Mouse (Mus musculus) right cerebral cortex, postnatal 10 days (tissue): Measurements from ENCODE around the gene Nedd9.

Experiments
- DNase-seq, 2 experiments: peaks; one replicate each; pipeline ENCODE4 v3.0.0; 2021; ENCODE audit warnings: low spot score in 2 of 2

The Nedd9 gene

DNA sequence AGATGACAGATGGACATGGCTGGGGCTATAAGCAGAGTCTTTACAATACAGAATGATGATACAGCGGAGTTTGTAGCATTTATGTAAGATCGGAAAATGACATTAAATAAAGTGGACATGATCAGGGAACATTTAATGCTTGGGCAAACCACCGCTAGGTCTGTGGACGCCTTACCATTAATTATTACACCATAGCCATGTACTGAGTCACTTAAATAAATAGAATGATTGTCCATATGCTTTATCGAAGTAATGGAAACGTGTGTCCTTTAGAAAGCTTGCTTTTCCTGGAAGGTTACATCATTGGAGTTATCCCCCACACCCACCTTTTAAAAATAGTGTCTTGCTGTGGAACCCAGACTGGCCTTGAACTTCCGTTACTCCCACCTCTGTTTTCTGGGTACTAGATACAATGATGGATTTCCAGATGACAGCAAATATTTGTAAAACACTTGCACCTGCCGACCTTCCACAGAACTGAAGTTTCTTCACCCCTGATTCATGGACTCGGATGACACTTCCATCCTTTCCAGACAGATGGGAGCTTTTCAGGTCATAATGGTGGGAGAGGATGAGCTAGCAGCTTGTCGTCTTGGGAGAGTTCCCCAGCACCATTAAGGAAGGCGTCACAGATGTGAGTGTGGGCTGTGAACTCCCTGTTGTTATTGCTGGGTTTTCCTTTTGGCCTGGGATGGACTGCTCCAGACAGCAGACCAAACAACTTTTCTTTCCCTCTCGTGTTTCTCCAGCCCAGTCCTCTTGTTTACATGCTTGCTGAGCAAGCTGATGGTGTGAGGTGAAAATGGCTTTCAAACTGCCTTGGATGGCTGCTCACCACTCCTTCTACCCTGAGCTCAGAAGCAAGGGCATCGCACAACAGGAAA is 76.7 kb downstream of the Nedd9 start:
- DNase-seq, result no peak

DNA sequence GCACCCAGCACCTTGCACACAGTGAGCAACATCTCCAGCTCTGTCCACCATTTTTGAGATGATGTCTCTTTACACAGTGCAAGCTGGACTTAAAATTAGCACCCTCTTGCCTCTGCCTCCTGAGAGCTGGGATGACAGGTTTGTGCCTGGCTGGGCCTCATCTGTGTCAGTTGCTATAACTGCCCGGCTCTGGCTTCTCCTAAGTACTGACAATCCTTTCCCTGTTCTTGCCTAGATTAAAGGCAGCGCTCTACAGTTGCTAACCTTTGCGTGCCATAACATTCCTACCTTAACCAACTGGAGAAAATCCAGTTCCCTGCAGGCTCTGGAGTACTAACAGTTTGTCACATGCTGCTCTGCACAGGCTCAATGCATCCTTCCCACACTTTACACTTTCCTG is 77.9 kb downstream of the Nedd9 start:
- no peak for DNase-seq

DNA sequence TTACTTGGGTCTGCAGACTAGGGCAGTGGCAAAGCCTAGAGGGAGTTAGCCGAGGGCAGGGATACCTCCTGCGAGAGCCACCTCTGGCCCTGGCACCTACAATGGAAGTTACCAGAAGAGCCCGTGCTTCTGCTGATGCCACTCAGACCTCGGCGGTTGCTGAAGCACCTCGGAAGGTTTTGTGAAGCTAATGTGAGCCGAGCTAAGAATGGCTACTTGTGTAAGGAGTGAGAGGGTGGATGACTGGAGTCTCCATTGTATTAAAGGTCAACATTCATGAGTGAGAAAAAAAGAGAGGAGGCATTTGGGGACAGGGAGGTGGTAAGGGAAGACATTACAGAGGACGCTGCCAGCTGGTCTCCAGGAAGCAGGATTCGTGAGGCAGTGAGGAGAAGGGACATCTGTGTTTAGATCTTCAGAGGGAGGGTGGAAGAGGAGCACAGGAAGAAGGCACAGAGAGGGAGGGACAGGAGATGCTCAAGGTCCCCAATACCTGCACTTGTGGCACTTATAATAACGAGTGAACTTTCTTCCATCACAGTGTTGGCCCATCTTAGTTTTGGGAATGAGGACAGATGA is 78.7 kb downstream of the Nedd9 start:
- no peak for DNase-seq

DNA sequence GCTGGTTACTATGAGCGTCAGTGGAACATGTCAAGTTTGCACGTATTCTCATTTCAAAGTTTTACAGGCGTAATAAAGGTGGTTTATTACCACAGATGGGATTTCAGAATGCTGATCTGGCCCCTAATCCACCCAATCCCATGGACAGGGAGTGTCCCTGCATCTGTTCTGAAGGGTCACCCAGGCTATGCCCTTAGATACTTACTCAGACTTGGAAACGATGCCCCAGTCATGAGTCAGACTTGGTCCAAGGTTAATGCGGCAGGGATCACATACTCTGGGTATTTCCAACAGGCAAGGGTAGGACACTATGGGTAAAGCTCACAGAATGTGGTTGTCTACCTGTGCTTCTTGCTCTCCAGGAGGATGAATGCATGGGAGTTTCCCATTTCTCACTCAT is 82.2 kb downstream of the Nedd9 start:
- no peak for DNase-seq

DNA sequence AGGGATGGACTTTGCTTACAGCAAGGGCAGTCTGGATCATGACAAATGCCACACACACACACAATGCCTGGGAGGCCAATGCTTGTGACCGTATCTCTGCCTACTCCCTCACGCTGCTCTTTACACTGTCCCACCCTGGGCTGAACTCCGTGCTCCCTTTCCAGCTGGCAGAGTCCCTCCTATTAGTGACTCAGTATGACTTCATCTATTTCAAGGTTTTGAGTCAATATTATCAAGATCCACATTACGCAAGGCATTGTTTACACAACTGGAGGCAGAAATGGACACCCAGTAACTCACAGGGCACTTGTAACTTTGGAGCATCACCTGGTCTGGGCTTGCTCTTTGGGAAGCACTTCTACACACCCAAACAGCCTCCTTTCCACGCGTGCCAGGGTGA is 83.3 kb downstream of the Nedd9 start:
- DNase-seq, result no peak

DNA sequence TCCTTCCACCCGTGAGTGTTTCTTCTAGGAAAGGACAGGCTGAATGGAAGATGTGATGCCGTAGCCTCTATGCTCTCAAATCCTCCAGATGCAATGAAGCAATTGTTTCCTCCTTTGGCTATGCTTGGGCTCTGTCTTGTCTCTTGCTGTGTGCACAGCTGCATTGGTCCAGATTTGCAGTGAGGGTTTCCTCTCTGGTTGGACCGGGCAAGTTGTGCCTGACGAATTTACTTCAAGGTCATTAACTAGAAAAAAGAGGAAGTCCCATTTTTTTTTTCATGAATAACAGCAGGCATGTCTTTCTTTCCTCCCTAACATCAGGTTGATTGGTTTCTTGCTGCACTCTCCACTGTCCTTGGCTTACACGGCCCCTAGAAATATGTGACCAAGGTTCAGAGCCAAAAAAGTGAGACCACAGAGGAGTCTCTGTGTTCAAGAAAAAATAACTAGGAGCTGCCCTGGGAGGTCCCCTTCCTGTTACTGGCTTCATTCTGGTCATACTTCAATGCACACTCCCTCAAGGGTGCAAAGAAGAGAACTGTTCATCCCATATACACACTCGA is 84.6 kb downstream of the Nedd9 start:
- DNase-seq, result no peak

DNA sequence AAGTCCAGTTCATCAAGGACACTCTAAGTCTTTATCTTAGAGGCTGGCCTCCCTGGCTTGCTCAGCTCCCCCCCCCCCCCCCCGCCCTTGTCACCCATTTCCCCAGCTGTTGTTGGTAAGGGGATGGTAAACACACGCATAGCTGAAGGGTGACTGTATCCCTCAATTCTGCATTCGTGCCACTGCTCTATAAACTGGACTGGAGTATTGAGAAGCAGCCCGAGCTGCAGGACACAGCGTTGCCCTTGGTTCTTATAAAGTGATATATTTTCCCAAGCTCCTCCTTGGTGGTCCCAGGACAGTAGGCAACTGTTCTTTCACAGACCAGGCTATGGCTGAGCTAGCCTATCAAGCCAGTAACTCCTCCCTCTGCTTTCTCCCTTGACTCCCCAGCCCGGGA is 85.4 kb downstream of the Nedd9 start:
- no peak for DNase-seq

DNA sequence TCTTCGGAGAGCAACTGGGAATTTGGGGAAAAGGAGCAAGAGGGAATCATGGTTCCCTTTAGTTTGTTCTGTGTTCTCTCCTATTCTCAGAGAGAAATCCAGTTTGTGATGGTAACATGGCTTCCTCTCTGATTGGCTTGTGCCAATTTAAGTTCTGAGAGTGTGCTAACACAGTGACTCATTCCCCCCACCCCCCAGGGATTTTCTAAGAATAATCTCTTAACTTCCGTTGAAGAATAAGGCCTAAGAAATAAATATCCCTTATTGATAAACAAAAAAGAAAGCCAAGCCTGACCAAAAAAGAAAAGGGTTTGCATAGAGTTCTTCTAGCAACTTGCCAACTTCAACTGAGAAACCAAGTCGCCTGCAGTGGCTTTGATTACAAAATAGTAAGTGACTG is 86.9 kb downstream of the Nedd9 start:
- DNase-seq, result no peak

DNA sequence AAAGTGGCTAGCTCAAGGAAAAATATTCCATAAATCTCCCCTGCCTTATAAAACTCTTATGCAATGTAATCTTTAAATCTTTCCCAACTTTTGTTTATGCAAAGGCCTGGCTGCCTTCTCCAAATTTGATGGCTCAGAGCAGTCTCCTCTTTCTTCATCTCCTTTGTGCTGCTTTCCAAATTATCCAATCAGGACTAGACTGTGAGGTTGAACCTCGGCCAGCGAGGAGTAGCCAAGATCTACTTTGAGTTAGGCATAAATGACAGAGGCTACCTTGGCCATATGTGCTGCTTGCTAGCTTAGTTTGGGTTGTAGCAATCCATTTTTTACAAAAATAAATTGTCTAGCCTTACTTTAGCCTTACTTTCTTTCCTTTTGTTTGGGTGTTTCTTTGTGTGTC is 95.0 kb downstream of the Nedd9 start:
- no peak for DNase-seq

DNA sequence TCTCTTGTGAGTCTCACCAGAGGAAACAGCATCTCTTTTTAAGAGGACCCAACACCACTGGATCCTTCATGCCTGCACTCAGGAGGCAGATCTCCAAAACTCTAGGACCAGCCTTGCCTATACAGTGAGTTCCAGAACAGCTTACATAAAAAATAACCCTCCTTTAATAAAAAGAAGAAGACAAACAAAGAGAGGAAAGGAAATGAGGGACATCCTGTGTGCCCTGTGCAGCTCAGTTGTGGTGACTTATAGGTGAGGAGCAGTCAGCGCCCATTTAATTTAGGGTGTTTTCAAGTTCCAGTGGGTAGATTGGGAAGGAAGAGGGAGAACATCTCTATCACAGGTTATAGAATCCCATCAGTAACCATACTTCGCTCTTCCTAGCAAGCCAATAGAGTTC is 96.5 kb downstream of the Nedd9 start:
- DNase-seq, result no peak

DNA sequence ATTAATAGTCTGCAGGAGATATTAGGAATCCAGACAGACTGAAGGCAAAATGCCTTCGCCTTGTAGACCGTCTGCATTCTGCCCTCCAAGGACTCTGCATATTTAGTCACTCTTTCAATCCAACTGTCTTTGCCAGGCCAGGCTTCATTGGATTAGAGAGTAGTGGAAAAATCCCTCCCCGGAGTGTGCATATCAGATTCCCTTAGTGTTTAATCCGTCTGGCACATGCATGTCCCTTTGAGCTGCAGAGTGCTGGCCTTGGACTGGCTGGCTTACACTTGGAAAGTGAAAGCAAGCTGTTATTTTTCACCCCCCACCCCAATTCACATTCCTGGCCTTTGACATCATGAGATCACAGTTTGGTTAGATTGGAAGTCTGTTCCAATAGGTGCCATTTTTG is 100.6 kb downstream of the Nedd9 start:
- no peak for DNase-seq

DNA sequence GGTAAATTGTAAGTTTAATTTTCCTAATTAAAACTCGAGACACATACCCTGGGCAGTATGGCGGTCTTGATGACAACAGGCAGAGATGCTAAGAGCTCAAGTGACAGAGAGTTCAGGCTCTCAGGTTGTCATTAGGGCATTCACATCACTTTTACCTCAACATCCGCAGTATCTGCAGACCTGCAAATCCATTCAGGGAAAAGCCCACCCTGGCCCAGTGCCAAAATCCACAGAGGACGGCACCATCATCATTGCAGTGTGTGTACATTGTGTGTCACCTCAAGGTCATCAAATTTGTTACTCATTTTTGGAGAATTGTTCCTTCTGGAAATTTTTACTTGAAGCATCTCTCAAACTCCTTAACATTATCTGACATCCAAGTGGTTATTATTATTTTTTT is 102.3 kb downstream of the Nedd9 start:
- no peak for DNase-seq

DNA sequence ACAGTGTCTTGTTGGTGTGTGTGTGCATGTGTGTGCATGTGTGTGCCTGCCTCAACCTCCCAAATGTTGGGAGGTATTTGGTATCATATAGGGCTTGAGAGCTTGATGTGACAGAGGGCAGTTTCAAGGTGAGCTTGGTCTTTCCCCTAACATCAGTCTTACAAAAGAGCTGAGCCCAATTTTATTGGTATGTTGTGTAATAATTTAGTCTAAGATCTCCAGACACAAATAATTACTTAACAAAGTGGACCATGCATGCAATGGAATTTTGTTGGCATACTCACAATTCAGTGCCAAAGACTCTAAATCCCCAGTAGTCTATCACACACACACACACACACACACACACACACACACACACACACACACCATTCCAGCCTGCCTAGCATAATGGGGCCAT is 104.5 kb downstream of the Nedd9 start:
- DNase-seq, result no peak

DNA sequence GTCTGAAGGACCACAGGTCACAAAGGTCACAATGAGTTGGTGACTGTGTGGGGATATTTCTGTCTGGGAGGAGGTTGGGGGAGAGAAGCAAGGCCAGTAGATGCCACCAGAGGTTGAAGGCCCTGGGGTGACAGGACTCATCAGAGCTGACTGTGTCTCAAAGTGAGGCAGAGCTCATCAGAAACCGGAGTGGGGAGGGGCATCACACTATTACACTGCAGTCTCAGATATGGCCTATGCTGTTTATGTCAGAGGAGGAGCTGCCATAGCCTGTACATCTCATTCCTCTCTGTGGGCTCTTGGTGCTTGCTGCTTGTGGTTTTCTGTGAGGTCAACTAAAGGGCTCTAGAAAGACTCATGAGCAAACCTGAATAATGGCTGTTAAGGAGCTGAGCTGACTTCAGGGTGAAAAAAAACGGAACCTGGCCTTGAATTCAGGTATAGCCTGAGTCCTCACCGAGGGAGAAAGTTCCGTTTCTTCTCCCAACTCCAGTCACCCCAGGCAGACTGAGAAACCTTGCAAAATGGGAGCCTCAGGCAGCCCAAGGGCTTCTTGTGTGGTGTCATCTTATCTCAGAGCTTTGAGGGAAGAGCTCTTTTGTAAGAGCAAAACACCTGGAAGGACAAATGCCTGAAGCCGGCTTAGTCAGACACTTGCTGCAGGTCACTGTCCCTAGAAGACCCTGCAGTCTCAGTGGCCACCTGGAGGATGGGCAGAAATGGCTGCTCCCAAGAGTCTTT is 105.2 kb downstream of the Nedd9 start:
- no peak for DNase-seq

DNA sequence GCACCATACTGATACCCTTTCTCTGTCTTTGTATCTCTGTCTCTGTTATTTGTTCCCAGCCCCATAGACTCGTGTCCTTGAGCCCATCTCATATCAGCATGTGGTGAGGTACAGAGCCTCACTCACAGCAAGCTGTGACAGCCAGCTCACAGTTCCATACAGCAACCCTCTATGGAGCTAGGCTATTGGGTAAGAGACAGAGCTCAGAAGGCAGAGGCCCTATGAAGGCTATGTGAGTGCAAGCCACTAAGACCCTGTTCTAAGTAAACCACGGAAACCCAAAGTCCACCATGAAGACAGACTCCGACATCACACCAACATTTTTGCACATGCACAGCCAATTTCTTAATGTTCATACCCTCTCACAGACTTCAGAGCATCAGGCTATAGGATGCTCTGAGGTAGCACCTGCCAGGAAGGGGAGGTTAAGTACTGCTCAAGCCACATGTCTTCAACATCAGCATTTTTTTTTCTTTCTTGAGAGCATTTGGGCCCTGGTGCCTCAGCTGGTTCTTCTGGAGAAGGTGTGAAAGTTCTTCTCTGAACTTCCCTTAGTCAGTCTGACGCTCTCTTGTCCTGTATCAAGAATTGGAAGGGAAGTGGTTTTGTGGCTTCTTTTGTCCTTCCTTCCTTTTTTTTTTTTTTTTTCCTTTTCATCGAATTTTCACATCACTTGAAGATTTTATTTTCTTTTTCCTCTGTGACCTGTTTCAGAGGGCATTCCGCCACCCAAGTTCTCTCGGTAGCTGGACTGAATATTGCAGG is 105.9 kb downstream of the Nedd9 start:
- DNase-seq, result no peak

DNA sequence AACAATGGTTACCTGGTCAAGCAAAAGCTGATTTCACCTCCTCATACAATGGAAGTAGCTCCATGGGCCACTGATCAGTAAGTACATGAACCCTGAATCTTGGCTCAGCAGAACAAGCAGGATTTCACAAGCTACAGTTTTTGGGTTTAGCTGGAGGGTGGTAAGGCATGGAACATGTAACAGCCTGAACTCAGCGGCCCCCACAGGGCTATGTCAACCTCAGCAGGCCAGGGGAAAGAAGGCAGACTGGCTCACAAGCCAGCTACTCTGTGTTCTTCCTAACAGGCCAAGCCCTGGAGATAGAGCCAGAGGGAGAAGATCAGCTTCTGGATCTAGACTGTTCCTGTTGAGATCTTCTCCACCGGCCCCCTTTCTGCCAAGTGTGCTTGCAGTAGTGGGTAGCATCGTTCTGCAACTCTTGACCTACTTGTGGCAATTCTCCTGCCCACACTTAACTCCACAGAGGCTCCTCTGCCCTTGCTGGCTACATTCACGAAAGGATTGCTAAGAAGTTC is 107.2 kb downstream of the Nedd9 start:
- DNase-seq, result no peak

DNA sequence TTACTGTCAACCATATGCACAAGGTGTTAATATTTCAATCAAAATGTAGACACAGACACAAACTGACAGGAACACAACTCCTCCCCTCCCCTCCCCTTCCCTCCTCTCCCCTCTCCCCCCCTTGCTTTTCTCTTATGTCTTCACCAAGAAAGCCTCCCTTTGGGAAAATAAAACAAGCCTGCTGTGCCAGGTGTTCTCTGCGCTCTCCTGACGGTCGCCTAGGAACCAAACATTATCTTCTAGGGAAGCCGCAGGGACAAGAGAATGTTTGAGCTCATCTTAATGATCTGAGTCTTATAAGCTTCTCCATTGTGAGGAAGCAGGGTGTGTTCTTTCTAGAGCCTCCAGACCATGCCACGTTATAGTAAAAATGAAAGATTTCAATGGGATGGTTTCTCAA is 108.7 kb downstream of the Nedd9 start:
- no peak for DNase-seq

DNA sequence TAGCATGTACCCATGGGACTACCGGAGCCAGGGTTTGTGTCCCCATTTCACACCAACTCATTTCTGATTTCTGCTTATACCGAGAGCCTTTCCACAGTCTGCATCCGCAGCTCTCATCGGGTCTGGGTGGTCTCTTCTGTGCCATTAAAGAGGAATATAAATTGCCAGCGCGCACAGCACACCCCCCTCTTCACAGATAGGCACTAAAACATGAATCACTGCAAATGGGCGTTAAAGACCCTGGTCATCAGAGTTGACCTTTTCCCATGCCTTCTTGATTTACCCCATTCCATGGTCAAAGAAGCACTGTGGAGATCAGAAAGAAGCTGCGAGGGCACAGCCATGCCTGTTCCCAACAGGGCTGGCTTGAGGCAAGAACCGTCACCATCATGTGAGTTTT is 109.3 kb downstream of the Nedd9 start:
- no peak for DNase-seq

DNA sequence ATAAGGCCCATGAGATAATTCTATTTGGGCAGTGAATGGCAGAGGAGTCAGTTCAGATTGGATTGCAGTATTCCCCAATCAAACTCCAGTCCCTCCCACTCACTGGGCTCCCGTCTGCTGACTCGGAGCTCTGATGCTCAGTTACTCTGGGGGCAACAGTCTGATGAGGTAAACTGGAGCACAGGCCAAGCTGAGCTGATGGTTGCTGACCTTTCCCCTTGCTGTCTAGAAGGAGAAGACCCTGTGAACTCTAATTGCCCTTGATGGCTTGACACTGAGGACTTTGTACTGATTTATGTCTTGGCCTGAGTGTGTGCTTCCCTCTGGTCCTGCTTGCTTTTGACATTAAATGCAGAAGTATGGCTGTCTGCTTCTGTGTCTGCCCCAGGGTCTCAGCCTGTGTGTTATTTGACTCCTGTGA is 110.1 kb downstream of the Nedd9 start:
- no peak for DNase-seq

DNA sequence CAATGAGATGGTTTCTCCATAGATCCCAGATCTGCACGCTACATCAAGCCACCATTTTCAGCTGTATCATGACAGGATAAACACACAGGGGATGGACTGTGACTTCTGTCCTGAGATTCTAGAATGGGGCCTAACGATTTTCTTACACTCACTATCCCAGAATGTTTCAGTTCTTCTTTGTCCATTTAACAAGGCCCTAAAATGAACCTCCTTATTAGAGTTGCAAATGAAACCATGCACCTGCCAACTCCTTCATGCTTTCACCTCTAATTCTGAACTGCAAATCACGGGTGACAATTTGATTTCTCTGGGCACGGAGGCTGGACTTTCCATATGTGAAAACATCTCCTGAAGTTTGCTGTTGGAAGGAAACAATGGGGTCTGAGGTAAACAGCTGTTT is 111.1 kb downstream of the Nedd9 start:
- no peak for DNase-seq

DNA sequence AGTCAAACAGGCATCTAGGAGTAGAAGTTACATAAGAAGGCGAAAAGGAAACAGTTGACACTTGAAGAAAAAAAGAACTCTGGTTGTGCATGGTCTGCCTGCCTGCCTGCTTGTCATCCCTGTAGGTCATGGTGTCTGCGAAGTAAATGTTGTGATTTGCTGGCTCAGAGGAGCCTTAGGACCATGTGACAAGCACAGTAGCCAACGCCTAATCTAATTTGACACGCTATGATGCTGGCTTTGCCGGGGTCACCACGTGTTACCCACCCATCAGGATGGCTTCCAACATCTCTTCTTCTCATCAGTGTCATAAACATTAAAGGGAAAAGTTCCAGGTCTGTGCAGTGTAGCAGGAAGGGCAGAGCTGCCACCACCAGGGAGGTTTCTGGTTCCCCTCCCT is 111.5 kb downstream of the Nedd9 start:
- DNase-seq, result no peak

DNA sequence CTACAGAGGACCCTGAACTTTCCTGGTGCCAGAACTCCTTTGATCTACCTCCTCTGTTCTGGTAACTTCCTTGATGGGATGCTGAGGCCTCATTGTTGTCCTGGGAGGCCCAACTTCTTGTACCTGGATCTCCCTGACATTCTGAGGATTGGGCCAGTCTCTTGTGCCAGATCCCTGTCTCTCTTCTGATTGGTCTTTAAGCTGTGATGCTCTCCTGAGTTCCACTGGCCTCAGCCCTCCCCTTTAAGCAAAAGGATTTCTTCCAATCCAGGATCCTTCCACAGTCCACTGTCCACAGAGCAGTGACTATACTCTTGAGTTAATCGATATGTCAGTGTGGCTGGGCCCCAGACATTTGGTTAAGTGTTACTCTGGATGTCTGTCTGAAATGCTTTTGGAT is 112.3 kb downstream of the Nedd9 start:
- no peak for DNase-seq
